Mouse (Mus musculus): Measurements from ENCODE around the gene Tbc1d7.

- TF ChIP-seq CTCF (IDR thresholded peaks at IDR 0.05; ENCODE audit: extremely low read depth, insufficient read length, insufficient replicate concordance, low read depth, low read length) = no peak
- TF ChIP-seq POLR2A (IDR thresholded peaks at IDR 0.05; ENCODE audit: low read depth, low read length) = no peak
Observed at GRCm38 (mm10) chr13:43218764-43219163, 47.5 kb upstream of the Tbc1d7 start.

Measured in small intestine, adult 2 months (tissue).